Mouse (Mus musculus) neural tube, embryonic 14.5 days (tissue): ENCODE measurements around the gene Gtf2h1. TPM values are rescaled to one million over a fixed set of nuclear protein-coding genes. Genes with fewer than 3 reads are reported as not detected.
"Not testable (repeated sequence)": the region's sequence is repeated elsewhere in the genome, so short reads cannot be mapped to it uniquely, and the experiment has no call there.

ENCODE experiments used
- ATAC-seq: fragments of 200-750 bp; cut with Nextera tagmentation; 2 replicates; pipeline ENCODE4 v1.8.0; 2017; ENCODE audit warnings: low read depth, mild to moderate bottlenecking, moderate TSS enrichment, moderate library complexity
- H3K27ac ChIP-seq: fragments of 300-500 bp; sonication (generic); 2 replicates; pipeline ENCODE4 v1.5.1; 2014; ENCODE audit warnings: low read depth, mild to moderate bottlenecking, control low read depth, low read length, moderate library complexity, mixed read lengths
- H3K27me3 ChIP-seq: fragments of 300-500 bp; sonication (generic); 2 replicates; pipeline ENCODE4 v1.6.1; 2014; ENCODE audit warnings: low read length; ENCODE audit not compliant: control insufficient read depth, insufficient read depth
- H3K36me3 ChIP-seq: fragments of 300-500 bp; sonication (generic); 2 replicates; pipeline ENCODE4 v1.6.1; 2014; ENCODE audit warnings: low read length, mixed read lengths; ENCODE audit not compliant: control insufficient read depth, insufficient read depth
- H3K4me1 ChIP-seq: fragments of 300-500 bp; sonication (generic); 2 replicates; pipeline ENCODE4 v1.6.1; 2014; ENCODE audit warnings: low read length; ENCODE audit not compliant: control insufficient read depth, insufficient read depth
- H3K4me2 ChIP-seq: fragments of 300-500 bp; sonication (generic); 2 replicates; pipeline ENCODE4 v1.6.1; 2014; ENCODE audit warnings: mild to moderate bottlenecking, low read depth, low read length, control low read depth
- H3K4me3 ChIP-seq: fragments of 300-500 bp; sonication (generic); 2 replicates; pipeline ENCODE4 v1.5.1; 2014; ENCODE audit warnings: low read depth, low read length, control low read depth, mixed read lengths
- H3K9ac ChIP-seq: fragments of 300-500 bp; sonication (generic); replicated peaks from 2 replicates; pipeline ENCODE4 v1.6.1; 2014; ENCODE audit warnings: low read depth, mild to moderate bottlenecking, control low read depth, low read length, mixed read lengths
- H3K9me3 ChIP-seq: fragments of 300-500 bp; sonication (generic); 2 replicates; pipeline ENCODE4 v1.6.1; 2016; ENCODE audit warnings: low read length; ENCODE audit not compliant: control insufficient read depth
- WGBS: fragments of 180-500 bp; shearing (Covaris S2); extraction: QIAGEN DNeasy Blood & Tissue Kit; methylation state at CpG from one replicate; pipeline ENCODE4 v1.1.7; 2014; 5-methylcytosine and 5-hydroxymethylcytosine counted together
- polyA plus RNA-seq: library from polyadenylated mRNA; unstranded; fragments of >200 nt; fragmentation: Nextera tagmentation; extraction: Ambion mirVana; gene quantifications from 2 replicates; pipeline ENCODE4 v1.2.1, GENCODE M21; 2014

Gene Gtf2h1
- polyA plus RNA-seq, 1 experiment from 2014 or later: 40.5 TPM

DNA sequence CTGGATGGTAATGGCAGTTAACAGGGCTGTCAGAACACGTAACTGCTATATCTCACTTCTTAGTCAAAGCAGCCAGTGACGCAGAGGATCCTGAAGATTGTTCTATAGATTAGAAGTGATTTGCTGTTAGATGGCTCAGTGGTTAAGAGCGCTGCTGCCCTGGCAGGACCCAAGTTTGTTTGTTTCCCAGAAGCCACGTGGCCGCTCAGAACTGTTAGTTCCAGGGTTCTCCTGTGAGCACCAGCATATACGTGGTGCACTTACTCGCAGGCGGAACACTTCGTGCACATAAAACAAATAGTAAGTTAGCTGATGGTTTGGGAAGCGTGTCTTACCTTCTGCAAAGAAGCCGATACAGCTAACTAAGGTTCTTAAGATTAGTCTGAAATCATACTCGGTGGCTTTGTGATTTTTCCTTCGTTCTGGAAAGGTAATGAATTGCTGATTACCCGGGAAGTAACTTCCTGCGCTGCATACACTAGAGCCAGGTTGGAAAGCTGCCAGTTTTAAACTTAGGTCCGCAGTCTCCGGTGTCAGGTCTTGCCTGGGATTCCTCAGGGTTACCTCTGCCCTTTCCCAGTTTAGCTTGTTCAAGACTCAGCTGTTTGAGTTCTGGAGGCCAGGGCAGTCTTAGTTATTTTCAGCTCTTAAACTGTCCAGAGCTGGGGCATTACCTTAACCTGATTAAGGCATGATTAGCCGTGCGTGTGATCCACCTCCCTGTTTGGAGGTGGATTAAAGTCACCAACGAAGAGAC, 31.3 kb downstream of the Gtf2h1 start:
- Histone ChIP-seq H3K36me3 (peaks cover 8% of the 10 kb centered on the region; the same call in 1 of the 2 replicates), H3K27ac (no peak overlapping the region), H3K9me3 (no peaks in the 10 kb centered on the region), H3K9ac (no peak overlapping the region), H3K4me1 (no peaks in the 10 kb centered on the region), H3K27me3 (no peaks in the 10 kb centered on the region), H3K4me3 (no peak overlapping the region), H3K4me2 (no peak overlapping the region)
- ATAC-seq: no peak
- 85% methylated on average over 20 of the region's 20 CpGs for WGBS

DNA sequence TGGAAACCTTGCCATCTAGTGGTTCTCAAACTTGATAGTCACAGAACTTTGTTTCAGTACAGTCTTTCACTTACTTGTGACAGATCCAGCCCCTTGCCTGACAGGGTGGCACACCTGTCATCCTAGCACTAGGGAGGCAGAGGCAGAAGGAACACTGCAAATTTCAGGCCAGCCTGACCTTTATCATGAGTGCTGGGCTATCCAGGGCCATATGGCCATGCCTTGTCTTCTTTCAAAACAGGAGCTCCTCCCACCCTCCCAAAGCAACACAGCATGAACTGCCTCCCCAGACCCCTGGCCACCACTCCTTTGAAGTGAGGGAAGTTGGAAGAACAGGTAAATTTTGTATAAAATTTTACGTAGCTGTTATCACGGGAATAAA, 31.9 kb downstream of the Gtf2h1 start:
- 90% methylated on average over 2 of the region's 2 CpGs for WGBS
- Histone ChIP-seq H3K4me3 (no peak overlapping the region), H3K9me3 (no peaks in the 10 kb centered on the region), H3K27ac (no peak overlapping the region), H3K27me3 (no peaks in the 10 kb centered on the region), H3K36me3 (peaks cover 2% of the 10 kb centered on the region; the same call in 1 of the 2 replicates), H3K4me1 (no peaks in the 10 kb centered on the region), H3K4me2 (no peak overlapping the region), H3K9ac (no peak overlapping the region)
- ATAC-seq: no peak

- no peaks in the 10 kb centered on the region for H3K4me1 ChIP-seq
- H3K27ac ChIP-seq: no peak overlapping the region
- H3K36me3 ChIP-seq: no peaks in the 10 kb centered on the region
- H3K4me2 ChIP-seq: no peak overlapping the region
- H3K9ac ChIP-seq: no peak overlapping the region
- no peaks in the 10 kb centered on the region for H3K9me3 ChIP-seq
- no peak for ATAC-seq
- WGBS: 91% methylated on average over 12 of the region's 12 CpGs
- H3K4me3 ChIP-seq: no peak overlapping the region
- H3K27me3 ChIP-seq: no peaks in the 10 kb centered on the region
These were observed 34.0 kb downstream of the Gtf2h1 start for GRCm38 (mm10) chr7:46829911-46830310.

- Histone ChIP-seq H3K27me3 (no peaks in the 10 kb centered on the region), H3K4me2 (no peak overlapping the region), H3K9ac (no peak overlapping the region), H3K9me3 (no peaks in the 10 kb centered on the region), H3K36me3 (no peaks in the 10 kb centered on the region), H3K4me3 (no peak overlapping the region), H3K4me1 (no peaks in the 10 kb centered on the region), H3K27ac (no peak overlapping the region)
- ATAC-seq: no peak
- 66% methylated on average over 13 of the region's 13 CpGs for WGBS
These were observed 35.1 kb downstream of the Gtf2h1 start for GRCm38 (mm10) chr7:46830799-46831590.

DNA sequence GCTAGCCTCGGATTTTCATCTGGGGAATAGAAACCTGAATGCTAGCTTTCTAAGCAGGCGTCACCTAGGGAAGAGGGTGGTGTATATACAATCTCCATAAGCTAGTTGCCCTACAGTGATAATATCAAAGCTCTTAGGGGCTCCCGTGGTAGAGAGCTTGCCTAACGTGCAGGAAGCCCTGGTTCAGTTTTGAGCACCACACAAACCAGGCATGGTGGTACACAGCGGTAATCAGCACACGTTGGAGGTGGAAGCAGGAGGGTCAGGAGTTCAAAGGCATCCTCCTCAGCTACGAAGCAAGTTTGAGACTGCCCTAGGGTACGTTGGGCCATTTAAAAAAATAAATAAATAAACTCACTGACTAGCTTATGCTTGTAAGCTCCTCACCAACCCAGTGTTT, 35.8 kb downstream of the Gtf2h1 start:
- H3K27me3 ChIP-seq: no peaks in the 10 kb centered on the region
- no peak overlapping the region for H3K4me2 ChIP-seq
- no peak overlapping the region for H3K9ac ChIP-seq
- no peaks in the 10 kb centered on the region for H3K4me1 ChIP-seq
- WGBS: 84% methylated on average over 8 of the region's 8 CpGs
- H3K36me3 ChIP-seq: no peaks in the 10 kb centered on the region
- no peak overlapping the region for H3K4me3 ChIP-seq
- no peak overlapping the region for H3K27ac ChIP-seq
- H3K9me3 ChIP-seq: no peaks in the 10 kb centered on the region
- no peak for ATAC-seq

DNA sequence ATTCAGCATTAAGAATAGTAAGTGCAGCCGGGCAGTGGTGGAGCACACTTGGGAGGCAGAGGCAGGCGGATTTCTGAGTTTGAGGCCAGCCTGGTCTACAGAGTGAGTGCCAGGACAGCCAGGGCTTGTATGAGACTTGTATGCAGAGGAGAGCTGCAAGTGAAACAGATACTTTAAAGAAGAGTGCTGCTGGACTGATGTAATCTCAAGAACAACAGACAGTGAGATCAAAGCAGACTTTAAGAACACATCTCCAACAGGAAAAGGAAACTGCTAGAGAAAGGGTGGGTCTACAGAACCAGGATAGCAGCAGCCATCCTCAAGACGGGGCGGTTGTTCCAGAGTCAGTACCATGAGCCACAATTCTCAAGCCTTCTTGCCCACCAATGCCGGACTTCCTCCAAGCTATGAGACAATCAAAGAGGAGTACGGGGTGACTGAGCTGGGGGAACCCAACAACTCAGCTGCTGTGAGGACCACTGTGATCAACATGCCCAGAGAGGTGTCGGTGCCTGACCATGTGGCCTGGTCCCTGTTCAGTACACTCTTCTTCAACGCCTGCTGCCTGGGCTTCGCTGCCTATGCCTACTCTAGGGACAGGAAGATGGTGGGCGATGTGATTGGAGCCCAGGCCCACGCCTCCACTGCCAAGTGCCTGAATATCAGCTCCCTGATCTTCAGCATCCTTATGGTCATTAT, 36.4 kb downstream of the Gtf2h1 start:
- 95% methylated on average over 11 of the region's 11 CpGs for WGBS
- not testable (repeated sequence) for H3K27me3 ChIP-seq, H3K4me2 ChIP-seq, H3K27ac ChIP-seq, H3K4me1 ChIP-seq, H3K9ac ChIP-seq, H3K36me3 ChIP-seq, H3K4me3 ChIP-seq, H3K9me3 ChIP-seq, ATAC-seq

GRCm38 (mm10) chr7:46833266-46833665, 37.4 kb downstream of the Gtf2h1 start:
- Histone ChIP-seq H3K36me3 (no peaks in the 10 kb centered on the region), H3K4me1 (0 out of 2 replicates have a peak, but pooled peaks cover 2% of the 10 kb centered on the region), H3K9ac (no peak overlapping the region), H3K9me3 (no peaks in the 10 kb centered on the region), H3K27me3 (no peaks in the 10 kb centered on the region), H3K4me3 (no peak overlapping the region), H3K4me2 (no peak overlapping the region), H3K27ac (no peak overlapping the region)
- no peak for ATAC-seq
- WGBS: 80% methylated on average over 6 of the region's 6 CpGs

DNA sequence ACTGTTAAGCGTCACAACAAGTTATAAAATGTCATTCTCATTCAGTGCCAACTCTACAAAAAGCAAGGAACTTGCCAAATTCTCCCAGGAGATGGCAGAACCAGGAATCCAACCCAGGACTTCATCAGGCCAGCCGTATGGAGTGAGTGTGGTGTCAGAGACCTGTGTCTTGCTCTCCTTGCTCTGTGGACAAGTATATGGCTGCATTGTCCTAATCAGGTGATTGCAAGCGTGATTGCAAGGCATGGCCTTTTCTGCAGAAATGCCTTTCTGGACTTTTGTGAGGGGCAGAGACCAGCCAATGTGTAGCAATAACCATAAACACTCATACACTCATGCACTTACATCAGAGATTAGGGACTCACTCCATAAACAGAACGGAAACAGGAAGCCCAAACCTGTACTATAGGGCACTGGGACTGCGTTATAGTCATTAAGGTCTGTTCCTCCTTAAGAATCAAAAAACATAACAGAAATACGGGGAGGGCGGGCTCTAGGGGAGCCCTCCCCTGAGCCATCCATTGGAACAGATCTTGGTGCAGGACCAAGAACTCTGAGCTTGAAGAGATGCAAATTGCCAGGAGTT, 37.9 kb downstream of the Gtf2h1 start:
- Histone ChIP-seq H3K4me3 (no peak overlapping the region), H3K4me1 (0 out of 2 replicates have a peak, but pooled peaks cover 4% of the 10 kb centered on the region), H3K9me3 (no peaks in the 10 kb centered on the region), H3K27me3 (no peaks in the 10 kb centered on the region), H3K9ac (no peak overlapping the region), H3K4me2 (no peak overlapping the region), H3K27ac (no peak overlapping the region), H3K36me3 (no peaks in the 10 kb centered on the region)
- WGBS: 93% methylated on average over 7 of the region's 7 CpGs
- no peak for ATAC-seq
